Mouse (Mus musculus) lung, embryonic 16.5 days (tissue): Measurements from ENCODE around the gene Zbtb37. TPM values are rescaled to one million over a fixed set of nuclear protein-coding genes. Genes with fewer than 3 reads are reported as not detected.
A peak's percentile ranks its signal among the peaks of the same experiment; 100 is the strongest.

Experiments
- ATAC-seq: fragments of 200-750 bp; cut with Nextera tagmentation; 2 replicates; pipeline ENCODE4 v1.8.0; 2017; ENCODE audit warnings: low read depth, mild to moderate bottlenecking, moderate library complexity
- H3K27ac ChIP-seq: fragments of 300-500 bp; sonication (generic); 2 replicates; pipeline ENCODE4 v1.5.1; 2014; ENCODE audit warnings: mild to moderate bottlenecking, control low read depth, low read length
- H3K27me3 ChIP-seq: fragments of 300-500 bp; sonication (generic); 2 replicates; pipeline ENCODE4 v1.6.1; 2014; ENCODE audit warnings: low read depth, low read length, mixed read lengths; ENCODE audit not compliant: control insufficient read depth, insufficient read depth
- H3K36me3 ChIP-seq: fragments of 300-500 bp; sonication (generic); 2 replicates; pipeline ENCODE4 v1.6.1; 2014; ENCODE audit warnings: low read length; ENCODE audit not compliant: control insufficient read depth, insufficient read depth
- H3K4me1 ChIP-seq: fragments of 300-500 bp; sonication (generic); replicated peaks from 2 replicates; pipeline ENCODE4 v1.6.1; 2014; ENCODE audit warnings: low read length, mixed read lengths; ENCODE audit not compliant: control insufficient read depth, insufficient read depth
- H3K4me2 ChIP-seq: fragments of 300-500 bp; sonication (generic); 2 replicates; pipeline ENCODE4 v1.6.1; 2014; ENCODE audit warnings: low read depth, low read length, control low read depth
- H3K4me3 ChIP-seq: fragments of 300-500 bp; sonication (generic); 2 replicates; pipeline ENCODE4 v1.5.1; 2014; ENCODE audit warnings: mild to moderate bottlenecking, low read length, control low read depth
- H3K9ac ChIP-seq: fragments of 300-500 bp; sonication (generic); 2 replicates; pipeline ENCODE4 v1.6.1; 2014; ENCODE audit warnings: low read length, control low read depth
- H3K9me3 ChIP-seq: fragments of 300-500 bp; sonication (generic); 2 replicates; pipeline ENCODE4 v1.6.1; 2016; ENCODE audit warnings: low read length; ENCODE audit not compliant: control insufficient read depth
- WGBS: fragments of 180-500 bp; shearing (Covaris S2); extraction: QIAGEN DNeasy Blood & Tissue Kit; methylation state at CpG from one replicate; pipeline ENCODE4 v1.1.7; 2014; 5-methylcytosine and 5-hydroxymethylcytosine counted together
- polyA plus RNA-seq: library from polyadenylated mRNA; unstranded; fragments of >200 nt; fragmentation: Nextera tagmentation; extraction: Ambion mirVana; gene quantifications from 2 replicates; pipeline ENCODE4 v1.2.1, GENCODE M21; 2015

Gene Zbtb37
- polyA plus RNA-seq = 7.5 and 12.2 TPM in 2 replicates

GRCm38 (mm10) chr1:161034435-161035280, at the start of gene Zbtb37:
TSS of gene Zbtb37 (minus strand) at chr1:161034849.
- H3K4me3 ChIP-seq = peak within 1 kb of the TSS; percentile 90
- H3K9me3 ChIP-seq = no peaks in the 10 kb centered on the region
- H3K4me2 ChIP-seq = peak within 1 kb of the TSS; percentile 87
- under 1% methylated on average over 65 of the region's 76 CpGs for WGBS
- H3K27ac ChIP-seq = peak within 1 kb of the TSS; percentile 94
- ATAC-seq = peak; percentile 94
- no peaks in the 10 kb centered on the region for H3K27me3 ChIP-seq
- peaks cover 37% of the 10 kb centered on the region for H3K36me3 ChIP-seq
- H3K4me1 ChIP-seq = peaks cover 15% of the 10 kb centered on the region
- H3K9ac ChIP-seq = peak within 1 kb of the TSS; percentile 96

GRCm38 (mm10) chr1:161077243-161077642, 42.6 kb upstream of the Zbtb37 start:
- no peak overlapping the region for H3K27ac ChIP-seq
- H3K4me1 ChIP-seq = peaks cover 12% of the 10 kb centered on the region
- 95% methylated on average over 3 of the region's 3 CpGs for WGBS
- H3K4me3 ChIP-seq = no peak overlapping the region
- no peak overlapping the region for H3K4me2 ChIP-seq
- no peaks in the 10 kb centered on the region for H3K9me3 ChIP-seq
- H3K27me3 ChIP-seq = no peaks in the 10 kb centered on the region
- ATAC-seq = no peak
- no peak overlapping the region for H3K9ac ChIP-seq
- H3K36me3 ChIP-seq = peaks cover 10% of the 10 kb centered on the region

DNA sequence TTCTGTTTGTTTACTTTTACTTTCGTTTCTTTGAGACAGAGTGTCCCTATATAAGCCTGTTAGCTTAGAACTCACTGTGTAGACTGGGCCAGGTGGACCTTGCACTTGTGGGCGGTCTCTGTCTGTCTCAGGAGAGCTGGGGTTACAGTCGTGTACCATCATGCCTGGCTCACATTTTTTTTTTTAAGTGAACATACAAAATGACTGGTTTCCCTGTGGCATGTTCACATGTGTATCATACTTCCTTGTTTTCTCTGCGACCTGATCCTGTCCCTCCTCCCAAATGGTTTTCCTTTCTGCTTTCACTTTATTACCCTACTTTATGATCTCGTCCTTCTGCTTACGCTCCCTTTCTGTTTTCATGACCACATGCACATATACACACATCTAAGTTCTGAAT, 41.6 kb upstream of the Zbtb37 start:
- H3K9me3 ChIP-seq = no peaks in the 10 kb centered on the region
- no peak for ATAC-seq
- peaks cover 8% of the 10 kb centered on the region for H3K36me3 ChIP-seq

GRCm38 (mm10) chr1:161071272-161071620, 36.6 kb upstream of the Zbtb37 start:
- ATAC-seq = no peak
- Histone ChIP-seq H3K27me3 (no peaks in the 10 kb centered on the region), H3K4me1 (peaks cover 24% of the 10 kb centered on the region), H3K4me2 (peak overlapping the region; percentile 81), H3K36me3 (no peaks in the 10 kb centered on the region), H3K9me3 (no peaks in the 10 kb centered on the region), H3K4me3 (peak overlapping the region; percentile 75), H3K27ac (peak overlapping the region; percentile 80), H3K9ac (peak overlapping the region; percentile 83)
- under 1% methylated on average over 12 of the region's 12 CpGs for WGBS

More for the DNA sequence above, 41.6 kb upstream of the Zbtb37 start:
- Histone ChIP-seq H3K27me3 (no peaks in the 10 kb centered on the region), H3K4me3 (no peak overlapping the region), H3K9ac (no peak overlapping the region), H3K4me1 (peaks cover 20% of the 10 kb centered on the region), H3K4me2 (no peak overlapping the region), H3K27ac (no peak overlapping the region)
- 82% methylated on average over 6 of the region's 6 CpGs for WGBS

GRCm38 (mm10) chr1:161070352-161071271, 36.0 kb upstream of the Zbtb37 start, which contains the start of the genes Dars2 and Cenpl:
TSS of gene Dars2 (minus strand) at chr1:161070658.
TSS of gene Cenpl (plus strand) at chr1:161070713.
- Histone ChIP-seq H3K9ac (peak within 1 kb of the TSS; percentile 83), H3K4me2 (peak within 1 kb of the TSS; percentile 91), H3K9me3 (no peaks in the 10 kb centered on the region), H3K36me3 (no peaks in the 10 kb centered on the region), H3K27me3 (no peaks in the 10 kb centered on the region), H3K27ac (peak within 1 kb of the TSS; percentile 80), H3K4me3 (peak within 1 kb of the TSS; percentile 75), H3K4me1 (peaks cover 24% of the 10 kb centered on the region)
- ATAC-seq = peak; percentile 97
- under 1% methylated on average over 57 of the region's 57 CpGs for WGBS

DNA sequence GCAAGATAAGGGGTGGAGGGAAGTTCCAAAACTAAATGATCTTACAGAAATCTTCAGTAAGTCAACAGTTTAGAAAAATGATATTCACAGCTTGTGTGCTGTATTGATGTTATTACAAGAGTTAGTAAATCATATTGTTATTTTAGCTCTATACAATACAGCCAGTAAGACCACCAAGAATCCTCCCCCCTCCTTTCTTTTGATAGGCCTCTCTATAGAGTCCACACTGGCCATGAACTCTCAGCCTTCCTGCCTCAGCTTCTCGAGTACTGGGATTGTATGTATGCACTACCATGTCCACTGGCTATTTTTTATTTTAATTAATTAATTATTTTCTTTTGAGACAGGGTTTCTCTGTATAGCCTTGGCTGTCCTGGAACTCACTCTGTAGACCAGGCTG, 28.7 kb upstream of the Zbtb37 start:
- no peak for ATAC-seq
- Histone ChIP-seq H3K9ac (no peak overlapping the region), H3K27me3 (no peaks in the 10 kb centered on the region), H3K27ac (no peak overlapping the region), H3K36me3 (no peaks in the 10 kb centered on the region), H3K4me3 (no peak overlapping the region), H3K4me1 (no peaks in the 10 kb centered on the region), H3K9me3 (no peaks in the 10 kb centered on the region), H3K4me2 (no peak overlapping the region)
- WGBS = 85% methylated on average over 1 of the region's 1 CpGs

- Histone ChIP-seq H3K9me3 (no peaks in the 10 kb centered on the region), H3K9ac (no peak overlapping the region), H3K4me2 (no peak overlapping the region), H3K27me3 (no peaks in the 10 kb centered on the region), H3K4me3 (no peak overlapping the region), H3K36me3 (peaks cover 9% of the 10 kb centered on the region), H3K27ac (no peak overlapping the region), H3K4me1 (no peaks in the 10 kb centered on the region)
- WGBS = 91% methylated on average over 1 of the region's 1 CpGs
- no peak for ATAC-seq
These were observed 22.5 kb upstream of the Zbtb37 start for GRCm38 (mm10) chr1:161057164-161057563.

DNA sequence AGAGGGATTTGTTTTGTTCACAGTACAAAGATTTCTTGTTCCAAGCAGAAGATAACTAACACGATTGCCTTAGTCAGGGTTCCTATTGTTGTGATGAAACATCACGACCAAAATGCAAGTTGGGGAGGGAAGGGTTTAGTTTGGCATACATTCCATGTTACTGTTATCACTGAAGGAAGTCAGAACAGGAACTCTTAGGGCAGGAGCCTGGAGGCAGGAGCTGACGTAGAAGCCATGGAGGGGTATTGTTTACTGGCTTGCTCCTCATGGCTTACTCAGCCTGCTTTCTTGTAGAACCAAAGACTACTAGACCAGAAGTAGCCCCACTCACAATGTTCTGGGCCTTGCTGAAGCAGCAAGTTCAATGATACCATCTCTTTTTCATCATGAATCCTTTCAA, 12.3 kb upstream of the Zbtb37 start:
- H3K36me3 ChIP-seq = peaks cover 6% of the 10 kb centered on the region; the same call in 1 of the 2 replicates
- H3K9me3 ChIP-seq = no peaks in the 10 kb centered on the region
- H3K27me3 ChIP-seq = no peaks in the 10 kb centered on the region
- H3K4me1 ChIP-seq = no peaks in the 10 kb centered on the region
- no peak overlapping the region for H3K4me3 ChIP-seq
- no peak overlapping the region for H3K27ac ChIP-seq
- WGBS = 81% methylated on average over 3 of the region's 3 CpGs
- H3K9ac ChIP-seq = no peak overlapping the region
- H3K4me2 ChIP-seq = no peak overlapping the region
- no peak for ATAC-seq
